In the genomic region with DNA sequence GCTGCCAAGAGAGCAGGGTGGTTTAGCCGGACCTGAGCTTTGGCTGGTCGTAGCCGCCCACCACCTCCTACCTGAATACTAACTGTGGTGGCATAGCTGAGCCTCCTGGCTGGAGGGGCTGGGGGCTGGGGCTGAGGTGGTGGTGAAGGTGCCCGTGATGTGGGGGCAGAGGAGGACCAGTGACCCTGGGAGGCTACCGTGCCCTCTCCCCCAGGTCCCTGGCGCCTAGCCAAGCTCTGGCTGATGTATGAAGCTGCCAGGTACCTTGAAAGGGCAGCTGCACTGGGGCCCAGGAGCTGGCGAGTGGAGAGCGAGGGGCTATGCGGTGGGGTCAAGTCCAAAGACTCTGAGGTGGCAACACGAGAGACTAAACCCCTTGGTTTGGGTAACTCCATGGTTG, we compare ENCODE assay signal across 17 mouse cellular contexts. TPM values are rescaled to one million over a fixed set of nuclear protein-coding genes. Genes with fewer than 3 reads are reported as not detected.
DNase-seq lines count a peak whose midpoint lies in the region; ATAC-seq and TF ChIP-seq lines count a peak whose summit lies in the region.
"Had no signal": no experiment of that assay in that cellular context is flagged by ENCODE, and none has a peak within 500 bp of the region (broad histone marks: within the 10 kb centered on the region; RNA-seq: fewer than 3 reads in every experiment).

No protein-coding gene starts in this region.

- peaks cover 64% of the 10 kb centered on the region for H3K36me3 ChIP-seq in forebrain, embryonic 12.5 days (replicated peaks)
- H3K36me3 ChIP-seq in forebrain, embryonic 16.5 days (ENCODE audit: control insufficient read depth, insufficient read depth): peaks cover 21% of the 10 kb centered on the region
- peaks cover 52% of the 10 kb centered on the region for H3K36me3 ChIP-seq in intestine, postnatal 0 days (ENCODE audit: control insufficient read depth, insufficient read depth)
- peaks cover 37% of the 10 kb centered on the region for H3K36me3 ChIP-seq in intestine, embryonic 15.5 days
- no peaks in the 10 kb centered on the region for H3K36me3 ChIP-seq in myocyte (ENCODE audit: control insufficient read depth, insufficient read depth)

- H3K9ac ChIP-seq in forebrain, embryonic 12.5 days: 0 out of 2 replicates have a peak overlapping the region, but pooled peaks have one; percentile 9
- no peak overlapping the region for H3K9ac ChIP-seq in forebrain, embryonic 16.5 days (replicated peaks; ENCODE audit: low read depth, low read length)
- H3K9ac ChIP-seq in intestine, postnatal 0 days (ENCODE audit: low read depth, low read length): no peak overlapping the region
- no peak overlapping the region for H3K9ac ChIP-seq in intestine, embryonic 15.5 days
- H3K9ac ChIP-seq: embryonic facial prominence, embryonic 12.5 days had no signal

- TF ChIP-seq CTCF in intestine, postnatal 0 days (IDR thresholded peaks at IDR 0.05; ENCODE audit: low read depth): no peak
- no peak for TF ChIP-seq CTCF in lung, adult 2 months (IDR thresholded peaks at IDR 0.05; ENCODE audit: insufficient read depth, low read length)

- H3ac ChIP-seq in myocyte (ENCODE audit: control insufficient read depth, insufficient read length): no peak overlapping the region

- no peaks in the 10 kb centered on the region for H3K27me3 ChIP-seq in forebrain, embryonic 12.5 days
- no peaks in the 10 kb centered on the region for H3K27me3 ChIP-seq in forebrain, embryonic 16.5 days (replicated peaks; ENCODE audit: control insufficient read depth, insufficient read depth, low read length)
- H3K27me3 ChIP-seq in intestine, postnatal 0 days (replicated peaks; ENCODE audit: control insufficient read depth, insufficient read depth, low read length): no peaks in the 10 kb centered on the region
- no peaks in the 10 kb centered on the region for H3K27me3 ChIP-seq in intestine, embryonic 15.5 days (replicated peaks)
- H3K27me3 ChIP-seq in myocyte (ENCODE audit: control insufficient read depth, insufficient read depth, insufficient read length): no peaks in the 10 kb centered on the region
- H3K27me3 ChIP-seq: embryonic facial prominence, embryonic 12.5 days; hindbrain, embryonic 13.5 days had no signal

- H3K4me3 ChIP-seq in forebrain, embryonic 12.5 days (replicated peaks): no peak overlapping the region
- no peak overlapping the region for H3K4me3 ChIP-seq in forebrain, embryonic 16.5 days (replicated peaks; ENCODE audit: low read length)
- H3K4me3 ChIP-seq in intestine, postnatal 0 days (ENCODE audit: low read depth, low read length): no peak overlapping the region
- no peak overlapping the region for H3K4me3 ChIP-seq in intestine, embryonic 15.5 days (replicated peaks)
- no peak overlapping the region for H3K4me3 ChIP-seq in lung, adult 2 months (replicated peaks; ENCODE audit: extremely low read depth, low read depth, low read length)
- H3K4me3 ChIP-seq in myocyte: no peak overlapping the region
- H3K4me3 ChIP-seq: embryonic facial prominence, embryonic 12.5 days; hindbrain, embryonic 13.5 days had no signal

- H3K9me3 ChIP-seq in forebrain, embryonic 12.5 days: no peaks in the 10 kb centered on the region
- no peaks in the 10 kb centered on the region for H3K9me3 ChIP-seq in forebrain, embryonic 16.5 days (ENCODE audit: control insufficient read depth, low read length)
- no peaks in the 10 kb centered on the region for H3K9me3 ChIP-seq in intestine, postnatal 0 days (ENCODE audit: control insufficient read depth)
- H3K9me3 ChIP-seq in intestine, embryonic 15.5 days: no peaks in the 10 kb centered on the region
- H3K9me3 ChIP-seq: embryonic facial prominence, embryonic 12.5 days; hindbrain, embryonic 13.5 days had no signal

- peak; percentile 21 for DNase-seq in lung, postnatal 10 days
- DNase-seq in lung, adult 2 months: no peak
- DNase-seq: adrenal gland, postnatal 10 days; cerebellum, adult 11 months; cerebellum, adult 9-10 months; cerebellum, postnatal 25 days; gastrocnemius, postnatal 14 days; heart, postnatal 14 days had no signal

- H3K4me1 ChIP-seq in forebrain, embryonic 12.5 days: peaks cover 22% of the 10 kb centered on the region
- H3K4me1 ChIP-seq in forebrain, embryonic 16.5 days (replicated peaks; ENCODE audit: control insufficient read depth, insufficient read depth, low read length): peaks cover 3% of the 10 kb centered on the region
- peaks cover 10% of the 10 kb centered on the region; the same call in 1 of the 2 replicates for H3K4me1 ChIP-seq in intestine, postnatal 0 days (replicated peaks; ENCODE audit: control insufficient read depth, insufficient read depth, low read length)
- H3K4me1 ChIP-seq in intestine, embryonic 15.5 days (replicated peaks): peaks cover 27% of the 10 kb centered on the region
- peaks cover 16% of the 10 kb centered on the region for H3K4me1 ChIP-seq in lung, adult 2 months (ENCODE audit: control insufficient read depth, insufficient read depth, low read length)

- no peak overlapping the region for H3K27ac ChIP-seq in forebrain, embryonic 12.5 days
- no peak overlapping the region for H3K27ac ChIP-seq in forebrain, embryonic 16.5 days (ENCODE audit: low read length)
- H3K27ac ChIP-seq in intestine, postnatal 0 days (ENCODE audit: low read depth, low read length): 0 out of 2 replicates have a peak overlapping the region, but pooled peaks have one; percentile 15
- no peak overlapping the region for H3K27ac ChIP-seq in intestine, embryonic 15.5 days
- H3K27ac ChIP-seq: embryonic facial prominence, embryonic 12.5 days; hindbrain, embryonic 13.5 days; hindbrain, postnatal 0 days had no signal

- H3K4me2 ChIP-seq in forebrain, embryonic 12.5 days: no peak overlapping the region
- H3K4me2 ChIP-seq in forebrain, embryonic 16.5 days (ENCODE audit: low read length): no peak overlapping the region
- no peak overlapping the region for H3K4me2 ChIP-seq in intestine, postnatal 0 days (replicated peaks; ENCODE audit: low read depth)
- no peak overlapping the region for H3K4me2 ChIP-seq in intestine, embryonic 15.5 days (replicated peaks)
- H3K4me2 ChIP-seq in myocyte (ENCODE audit: low read depth): no peak overlapping the region
- H3K4me2 ChIP-seq: embryonic facial prominence, embryonic 12.5 days; hindbrain, embryonic 13.5 days had no signal

- TF ChIP-seq POLR2A in lung, adult 2 months (IDR thresholded peaks at IDR 0.05; ENCODE audit: borderline replicate concordance, extremely low read depth, low read depth, low read length): no peak
- TF ChIP-seq POLR2A in myocyte (IDR thresholded peaks at IDR 0.05; ENCODE audit: insufficient read length, low read depth): no peak

- 93% methylated on average over 10 of the region's 10 CpGs for WGBS in forebrain, embryonic 12.5 days
- WGBS in forebrain, embryonic 16.5 days: 91% methylated on average over 10 of the region's 10 CpGs
- WGBS in intestine, postnatal 0 days: 92% methylated on average over 10 of the region's 10 CpGs
- 87% methylated on average over 10 of the region's 10 CpGs for WGBS in intestine, embryonic 15.5 days
- WGBS in lung, adult 2 months: 88% methylated on average over 10 of the region's 10 CpGs

- H3K79me2 ChIP-seq in myocyte (ENCODE audit: control insufficient read depth, insufficient read depth): no peaks in the 10 kb centered on the region

- ATAC-seq in forebrain, embryonic 12.5 days (ENCODE audit: low FRiP score): no peak
- ATAC-seq in forebrain, embryonic 16.5 days: no peak
- ATAC-seq in intestine, postnatal 0 days: no peak
- no peak for ATAC-seq in intestine, embryonic 15.5 days
- ATAC-seq: forebrain, embryonic 14.5 days; hindbrain, postnatal 0 days had no signal

RNA-seq across cellular contexts. Expression of a gene that starts 9.4 kb away (rescaled TPM):
- polyA plus RNA-seq in forebrain, embryonic 12.5 days (2016; fragmentation: Nextera tagmentation; extraction: Ambion mirVana): 594 and 628 TPM in 2 replicates
- polyA plus RNA-seq in forebrain, embryonic 16.5 days (2015; fragmentation: Nextera tagmentation; extraction: Ambion mirVana): 464 and 494 TPM in 2 replicates
- polyA plus RNA-seq in intestine, postnatal 0 days (2015; fragmentation: Nextera tagmentation; extraction: Ambion mirVana): 695 and 702 TPM in 2 replicates
- 1,085 and 1,147 TPM in 2 replicates for polyA plus RNA-seq in intestine, embryonic 15.5 days (2015; fragmentation: Nextera tagmentation; extraction: Ambion mirVana)
- 529 and 774 TPM in 2 replicates for polyA plus RNA-seq in lung, adult 2 months (2012; rRNA removed)
- 4,542 TPM for polyA plus RNA-seq in myocyte (2012; fragmentation: generic; extraction: Trizol)

RNA-seq across cellular contexts. Expression of a gene that starts 12.5 kb away (rescaled TPM):
- 67.0 and 69.7 TPM in 2 replicates for polyA plus RNA-seq in forebrain, embryonic 12.5 days (2016; fragmentation: Nextera tagmentation; extraction: Ambion mirVana)
- 40.7 and 50.8 TPM in 2 replicates for polyA plus RNA-seq in forebrain, embryonic 16.5 days (2015; fragmentation: Nextera tagmentation; extraction: Ambion mirVana)
- 10.6 and 11.9 TPM in 2 replicates for polyA plus RNA-seq in intestine, postnatal 0 days (2015; fragmentation: Nextera tagmentation; extraction: Ambion mirVana)
- polyA plus RNA-seq in intestine, embryonic 15.5 days (2015; fragmentation: Nextera tagmentation; extraction: Ambion mirVana): 40.2 and 41.7 TPM in 2 replicates
- 37.5 and 40.0 TPM in 2 replicates for polyA plus RNA-seq in lung, adult 2 months (2012; rRNA removed)
- polyA plus RNA-seq in myocyte (2012; fragmentation: generic; extraction: Trizol): 15.8 TPM

RNA-seq across cellular contexts. Expression of a gene that starts 20.2 kb away (rescaled TPM):
- 5.1 and 5.5 TPM in 2 replicates for polyA plus RNA-seq in forebrain, embryonic 12.5 days (2016; fragmentation: Nextera tagmentation; extraction: Ambion mirVana)
- 6.5 and 6.7 TPM in 2 replicates for polyA plus RNA-seq in forebrain, embryonic 16.5 days (2015; fragmentation: Nextera tagmentation; extraction: Ambion mirVana)
- 57.3 and 61.5 TPM in 2 replicates for polyA plus RNA-seq in intestine, postnatal 0 days (2015; fragmentation: Nextera tagmentation; extraction: Ambion mirVana)
- polyA plus RNA-seq in intestine, embryonic 15.5 days (2015; fragmentation: Nextera tagmentation; extraction: Ambion mirVana): 27.2 and 28.1 TPM in 2 replicates
- polyA plus RNA-seq in lung, adult 2 months (2012; rRNA removed): 83.3 and 136 TPM in 2 replicates
- 7.5 TPM for polyA plus RNA-seq in myocyte (2012; fragmentation: generic; extraction: Trizol)

RNA-seq across cellular contexts. Expression of a gene that starts 21.3 kb away (rescaled TPM):
- 106 and 117 TPM in 2 replicates for polyA plus RNA-seq in forebrain, embryonic 12.5 days (2016; fragmentation: Nextera tagmentation; extraction: Ambion mirVana)
- polyA plus RNA-seq in forebrain, embryonic 16.5 days (2015; fragmentation: Nextera tagmentation; extraction: Ambion mirVana): 114 and 118 TPM in 2 replicates
- polyA plus RNA-seq in intestine, postnatal 0 days (2015; fragmentation: Nextera tagmentation; extraction: Ambion mirVana): 32.5 and 34.6 TPM in 2 replicates
- 67.9 and 75.6 TPM in 2 replicates for polyA plus RNA-seq in intestine, embryonic 15.5 days (2015; fragmentation: Nextera tagmentation; extraction: Ambion mirVana)
- 98.7 and 109 TPM in 2 replicates for polyA plus RNA-seq in lung, adult 2 months (2012; rRNA removed)
- polyA plus RNA-seq in myocyte (2012; fragmentation: generic; extraction: Trizol): 84.2 TPM

RNA-seq across cellular contexts. Expression of a gene that starts 32.7 kb away (rescaled TPM):
- polyA plus RNA-seq in forebrain, embryonic 12.5 days (2016; fragmentation: Nextera tagmentation; extraction: Ambion mirVana): 43.1 and 43.6 TPM in 2 replicates
- polyA plus RNA-seq in forebrain, embryonic 16.5 days (2015; fragmentation: Nextera tagmentation; extraction: Ambion mirVana): 39.9 and 40.2 TPM in 2 replicates
- 42.7 and 44.2 TPM in 2 replicates for polyA plus RNA-seq in intestine, postnatal 0 days (2015; fragmentation: Nextera tagmentation; extraction: Ambion mirVana)
- polyA plus RNA-seq in intestine, embryonic 15.5 days (2015; fragmentation: Nextera tagmentation; extraction: Ambion mirVana): 48.3 and 50.0 TPM in 2 replicates
- 37.3 and 39.2 TPM in 2 replicates for polyA plus RNA-seq in lung, adult 2 months (2012; rRNA removed)
- polyA plus RNA-seq in myocyte (2012; fragmentation: generic; extraction: Trizol): 34.2 TPM
